Mouse (Mus musculus) monocyte, adult 2 months (primary cell): ENCODE data around the gene Rps12.
A peak's percentile ranks its signal among the peaks of the same experiment; 100 is the strongest.

ENCODE experiments used
- DNase-seq, 2 experiments: peaks; one replicate each; pipeline ENCODE4 v3.0.0; 2022; ENCODE audit warnings: low spot score in 2 of 2, low read depth in 1 of 2

The Rps12 gene

DNA sequence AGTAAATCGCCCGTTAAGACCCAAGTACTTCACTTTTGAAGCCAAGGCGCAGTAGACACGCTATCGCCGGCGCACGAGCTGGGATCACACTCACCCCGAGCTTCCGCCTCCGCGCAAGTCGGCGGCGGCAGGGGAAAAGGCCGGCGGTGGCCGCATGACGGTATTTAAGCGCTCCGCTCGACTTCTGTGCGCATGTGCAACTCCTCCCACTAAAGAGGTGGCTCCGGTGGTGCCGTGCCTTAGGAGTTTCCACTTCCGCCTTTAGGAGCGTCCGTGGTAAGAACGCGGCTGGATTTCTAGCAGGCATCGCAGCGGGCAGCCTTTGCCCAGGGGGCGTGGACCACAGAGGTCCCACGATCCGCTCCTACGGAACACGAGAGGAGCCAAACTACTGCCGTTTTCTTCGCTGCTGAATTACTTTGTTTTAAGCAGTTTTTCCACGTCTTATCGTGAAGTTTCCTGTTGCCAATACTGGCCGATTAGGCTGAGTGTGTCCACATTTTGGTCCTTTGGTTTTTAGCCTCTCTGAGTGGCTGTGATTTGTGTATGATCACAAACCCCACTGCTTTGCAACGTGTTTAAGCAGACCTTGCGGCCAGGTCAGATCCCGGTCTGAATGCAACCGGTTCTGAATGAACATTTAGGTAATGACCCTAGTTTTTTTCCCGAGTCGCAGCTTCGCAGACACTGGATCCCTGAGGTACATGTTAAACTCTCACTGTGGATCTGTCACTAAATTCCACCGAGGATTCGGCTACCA lies at the start of gene Rps12:
TSS of gene Rps12 (minus strand) at position 214 of the 760 bp plus-strand sequence.
- DNase-seq, result peak; percentile 96 to 99

- no peak for DNase-seq
Observed at GRCm38 (mm10) chr10:23836003-23836964, 49.2 kb upstream of the Rps12 start.

- no peak for DNase-seq
Observed at GRCm38 (mm10) chr10:23826516-23826915, 39.4 kb upstream of the Rps12 start.

DNA sequence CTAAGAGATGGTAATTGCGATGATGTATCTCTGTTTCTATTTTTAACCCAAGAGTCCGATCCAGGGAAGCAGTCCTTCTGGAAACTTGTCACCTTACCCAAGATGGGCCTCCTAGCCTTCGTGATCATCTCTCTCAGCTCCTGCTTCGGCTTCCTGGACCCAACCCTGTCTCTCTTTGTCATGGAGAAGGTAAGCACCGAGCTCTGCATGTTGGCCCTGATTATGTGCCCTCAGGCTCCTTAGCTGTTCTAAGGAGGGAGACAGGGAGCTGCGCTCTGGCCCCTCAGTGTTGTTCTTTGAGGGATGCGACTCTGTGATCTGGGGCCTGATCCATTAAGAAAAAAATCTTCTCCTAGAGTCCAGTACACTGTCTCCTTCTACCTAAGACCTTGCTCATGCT lies 29.2 kb upstream of the Rps12 start:
- DNase-seq, result no peak

DNA sequence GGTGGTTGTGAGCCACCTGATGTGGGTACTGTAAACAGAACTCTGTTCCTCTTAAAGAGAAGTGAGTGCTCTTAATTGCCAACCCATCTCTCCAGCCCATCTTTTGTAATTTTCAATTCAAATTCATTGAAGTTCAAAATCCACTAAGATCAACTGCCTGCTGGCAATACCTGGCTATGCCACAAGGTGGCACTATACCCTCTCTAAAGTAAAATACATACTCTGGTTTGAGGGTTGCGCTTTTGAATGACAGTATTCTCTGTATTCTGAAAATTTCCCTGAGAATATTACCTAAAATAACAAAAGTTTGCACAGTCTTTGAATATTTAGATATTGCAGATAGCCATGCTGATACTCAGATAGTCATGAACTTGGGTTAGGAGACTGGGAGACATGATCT lies 28.1 kb upstream of the Rps12 start:
- peak in 1 of 2 experiments; percentile 54 for DNase-seq

DNA sequence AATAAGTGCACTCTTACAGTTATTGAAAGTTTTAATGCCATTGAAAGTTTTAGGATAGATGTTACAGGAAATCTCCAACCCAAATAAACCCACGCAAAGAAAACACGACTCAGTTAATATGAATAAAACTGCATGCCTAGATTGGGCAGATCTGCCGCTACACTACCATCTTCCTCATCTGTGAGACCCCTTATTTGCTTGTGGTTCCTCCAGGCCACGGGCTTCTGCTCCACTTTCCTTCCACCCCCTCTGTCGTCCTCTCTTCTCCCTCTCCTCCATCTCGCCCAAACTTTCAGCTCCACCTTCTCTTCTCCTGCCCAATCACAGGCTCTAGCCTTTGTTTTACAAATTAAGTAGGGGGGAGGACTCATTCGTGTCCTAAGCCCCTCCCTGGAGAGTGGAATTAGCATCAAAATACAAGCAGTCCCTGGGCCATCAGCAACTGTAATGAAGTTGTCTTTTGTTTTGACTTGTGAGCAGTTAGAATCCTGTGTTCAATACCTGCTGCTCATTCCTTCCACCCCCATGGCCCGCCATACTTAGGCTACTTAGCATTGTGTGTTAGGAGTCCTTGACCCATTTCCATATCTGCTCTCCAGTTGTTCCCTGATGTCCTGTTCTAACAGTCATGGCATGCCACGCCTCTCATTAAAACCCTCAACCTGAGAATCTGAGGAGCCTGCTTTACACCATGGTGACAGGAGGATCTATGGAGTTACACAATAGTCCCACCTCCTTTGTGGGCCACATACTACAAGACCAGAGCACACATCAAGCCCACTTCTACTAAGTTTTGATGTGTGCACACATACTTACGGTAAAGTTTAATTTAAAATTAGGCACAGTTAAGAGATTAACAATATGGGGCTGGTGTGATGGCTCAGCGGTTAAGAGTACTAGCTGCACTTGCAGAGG lies 26.0 kb upstream of the Rps12 start:
- no peak for DNase-seq

- no peak for DNase-seq
Observed at GRCm38 (mm10) chr10:23812438-23812759, 25.3 kb upstream of the Rps12 start.

DNA sequence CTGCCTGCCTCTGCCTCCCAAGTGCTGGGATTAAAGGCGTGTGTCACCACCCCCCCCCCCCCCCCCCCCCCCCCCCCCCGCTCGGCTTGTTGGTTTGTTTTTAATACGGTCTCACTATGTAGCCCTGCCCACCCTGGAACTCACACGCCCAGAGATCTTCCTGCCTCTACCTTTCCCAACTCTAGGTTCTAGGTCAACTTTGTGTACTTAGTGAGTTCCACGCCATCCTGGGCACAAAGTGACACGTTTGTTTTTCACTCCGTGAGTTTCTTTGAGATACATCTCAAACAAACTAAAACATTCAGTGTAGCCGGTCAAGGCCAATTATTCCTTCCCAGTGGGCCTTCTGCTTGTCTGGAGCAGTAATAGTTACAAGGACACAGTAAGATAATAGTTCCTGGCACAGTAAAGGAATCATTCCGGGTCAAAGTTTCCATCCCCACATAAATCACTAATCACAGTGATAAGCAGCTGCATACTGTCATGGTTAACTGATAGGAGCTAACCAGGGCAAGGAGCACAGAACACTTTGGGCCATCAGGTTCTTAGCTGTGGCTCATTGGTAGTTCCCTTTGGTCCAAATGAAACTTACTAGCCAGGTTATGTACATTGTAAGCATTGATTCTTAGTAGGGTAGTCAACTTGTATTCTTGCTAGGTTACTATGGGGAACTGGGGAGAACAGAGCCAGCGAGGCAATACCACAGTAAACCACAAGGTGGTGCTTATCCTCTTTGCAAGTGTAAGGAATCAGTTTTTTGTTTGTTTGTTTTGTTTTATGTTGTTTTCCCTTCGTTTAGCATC lies 24.8 kb upstream of the Rps12 start:
- DNase-seq, result peak in 1 of 2 experiments; percentile 36

- no peak for DNase-seq
Observed at GRCm38 (mm10) chr10:23806201-23806600, 19.1 kb upstream of the Rps12 start.

- no peak for DNase-seq
Observed at GRCm38 (mm10) chr10:23804665-23805064, 17.6 kb upstream of the Rps12 start.

GRCm38 (mm10) chr10:23802911-23803310 lies 15.8 kb upstream of the Rps12 start:
- no peak for DNase-seq

DNA sequence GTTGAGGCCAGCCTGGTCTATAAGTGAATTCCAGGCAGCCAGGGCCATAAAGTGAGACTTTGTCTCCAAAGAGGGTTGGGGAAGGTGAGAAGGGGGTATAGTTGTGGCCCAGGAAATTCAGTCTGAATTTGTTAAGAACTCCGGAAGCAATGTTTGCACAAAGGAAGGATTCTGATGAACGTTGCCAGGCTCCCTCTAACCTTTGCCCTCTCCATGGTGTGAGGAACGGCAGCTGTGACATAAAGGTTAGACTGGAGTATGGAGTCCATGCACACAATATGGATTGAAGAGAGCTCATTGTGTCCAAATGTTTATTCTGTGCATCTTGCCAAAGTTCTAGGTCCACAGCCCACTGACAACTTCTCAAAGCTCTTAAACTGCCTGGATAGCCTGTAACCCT lies 12.9 kb upstream of the Rps12 start:
- DNase-seq, result no peak

- no peak for DNase-seq
Observed at GRCm38 (mm10) chr10:23798142-23798541, 11.1 kb upstream of the Rps12 start.

DNA sequence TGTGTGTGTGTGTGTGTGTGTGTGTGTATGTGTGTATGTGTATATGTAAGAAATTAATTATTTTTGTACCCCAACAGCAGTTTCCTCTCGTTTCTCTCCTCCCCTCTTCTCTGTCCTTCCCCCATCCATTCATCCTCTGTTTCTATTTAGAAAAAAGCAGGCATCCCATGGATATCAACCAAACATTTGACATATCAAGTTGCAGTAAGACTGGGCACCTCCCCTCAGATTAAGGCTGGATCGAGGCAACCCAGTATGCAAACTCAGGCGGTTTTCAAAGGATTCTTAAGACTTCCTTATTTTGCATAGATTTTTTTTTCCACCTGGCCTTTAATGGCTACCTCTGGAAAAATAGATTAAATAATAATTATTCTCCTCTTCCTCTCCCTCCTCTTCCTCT lies 10.5 kb upstream of the Rps12 start:
- no peak for DNase-seq

GRCm38 (mm10) chr10:23796551-23797503 lies 9.8 kb upstream of the Rps12 start, which contains the start of gene Slc18b1:
Gene Slc18b1, plus strand, starts transcription at chr10:23796986.
- no peak for DNase-seq

DNA sequence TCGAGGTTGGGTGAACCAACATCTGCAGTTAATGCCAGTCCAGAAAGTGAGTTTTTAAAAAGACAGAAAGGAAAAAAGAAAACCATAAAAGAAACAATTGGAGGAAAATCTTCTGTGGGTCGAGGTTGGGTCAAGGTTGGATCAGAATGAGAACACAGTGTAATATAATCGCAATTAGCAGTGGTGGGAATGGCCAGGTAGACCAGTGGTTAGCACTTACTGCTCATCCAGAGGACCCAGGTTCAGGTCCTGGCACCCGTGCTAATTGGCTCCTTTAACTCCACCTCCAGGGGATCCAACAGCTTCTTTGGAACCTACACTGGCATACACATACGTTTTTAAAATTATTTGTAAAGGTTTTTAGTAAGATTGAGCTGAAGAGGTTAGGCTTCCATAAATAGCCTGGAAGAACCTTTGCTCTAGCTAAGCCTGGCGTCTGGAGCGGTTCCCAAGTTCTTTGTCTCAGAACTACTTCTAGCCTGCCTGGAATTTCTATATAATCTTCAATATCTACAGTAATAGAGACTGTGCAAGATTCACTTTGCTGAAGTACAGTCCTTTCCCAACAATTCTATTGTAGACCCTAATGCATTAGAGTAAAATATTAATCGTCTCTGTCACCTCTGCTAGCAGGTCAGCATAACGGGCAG lies 8.9 kb upstream of the Rps12 start:
- DNase-seq, result no peak

DNA sequence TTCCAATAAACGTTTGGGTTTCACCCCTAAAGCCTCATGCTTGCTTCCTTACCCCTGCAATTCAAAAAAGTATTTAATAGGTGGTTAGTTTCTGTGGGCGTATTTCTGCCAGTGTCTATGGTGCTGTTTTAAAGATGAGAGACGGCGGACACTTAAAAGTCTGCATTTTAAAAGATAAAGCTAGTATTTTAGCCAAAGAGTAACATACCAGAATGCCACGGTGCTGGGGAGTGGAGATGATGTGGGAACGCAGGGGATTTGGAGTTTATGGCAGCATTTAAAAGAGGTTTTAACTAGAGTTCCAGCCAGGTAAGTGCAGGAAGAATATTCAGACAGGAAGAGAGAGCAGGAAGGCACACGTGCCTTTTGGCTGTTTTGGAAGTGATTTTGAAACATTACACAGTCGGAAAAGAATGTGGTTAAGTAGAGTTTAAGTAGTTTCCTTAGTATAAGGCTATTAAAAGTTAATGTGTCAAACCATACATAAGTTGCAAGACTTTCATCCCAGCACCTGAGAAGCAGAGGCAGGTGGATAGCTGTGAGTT lies 1.1 kb upstream of the Rps12 start:
- DNase-seq, result no peak

DNA sequence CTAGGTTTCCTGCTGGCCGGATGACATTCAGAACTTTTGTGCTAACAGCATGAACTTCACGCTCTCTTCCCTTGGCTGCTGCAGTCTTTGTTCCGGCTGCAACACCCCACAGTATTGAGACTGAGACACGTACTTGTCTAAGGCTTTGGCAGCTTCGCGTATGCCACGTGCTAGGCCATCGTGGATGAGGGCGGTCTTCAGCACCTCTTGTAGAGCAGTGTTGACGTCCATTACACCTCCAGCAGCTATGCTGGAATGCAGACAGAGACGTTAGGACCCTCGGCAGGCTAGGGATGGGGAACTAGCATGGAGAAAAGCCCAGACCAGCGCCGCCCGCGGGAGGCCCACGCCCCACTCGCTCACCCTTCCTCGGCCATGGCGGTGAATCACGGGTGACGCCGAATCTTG lies 440 bp downstream of the Rps12 start:
- peak in 1 of 2 experiments; percentile 14 for DNase-seq
